Mouse (Mus musculus): ENCODE measurements around the gene Erp29.
"Not testable (repeated sequence)": the region's sequence is repeated elsewhere in the genome, so short reads cannot be mapped to it uniquely, and the experiment has no call there.

The Erp29 gene

DNA sequence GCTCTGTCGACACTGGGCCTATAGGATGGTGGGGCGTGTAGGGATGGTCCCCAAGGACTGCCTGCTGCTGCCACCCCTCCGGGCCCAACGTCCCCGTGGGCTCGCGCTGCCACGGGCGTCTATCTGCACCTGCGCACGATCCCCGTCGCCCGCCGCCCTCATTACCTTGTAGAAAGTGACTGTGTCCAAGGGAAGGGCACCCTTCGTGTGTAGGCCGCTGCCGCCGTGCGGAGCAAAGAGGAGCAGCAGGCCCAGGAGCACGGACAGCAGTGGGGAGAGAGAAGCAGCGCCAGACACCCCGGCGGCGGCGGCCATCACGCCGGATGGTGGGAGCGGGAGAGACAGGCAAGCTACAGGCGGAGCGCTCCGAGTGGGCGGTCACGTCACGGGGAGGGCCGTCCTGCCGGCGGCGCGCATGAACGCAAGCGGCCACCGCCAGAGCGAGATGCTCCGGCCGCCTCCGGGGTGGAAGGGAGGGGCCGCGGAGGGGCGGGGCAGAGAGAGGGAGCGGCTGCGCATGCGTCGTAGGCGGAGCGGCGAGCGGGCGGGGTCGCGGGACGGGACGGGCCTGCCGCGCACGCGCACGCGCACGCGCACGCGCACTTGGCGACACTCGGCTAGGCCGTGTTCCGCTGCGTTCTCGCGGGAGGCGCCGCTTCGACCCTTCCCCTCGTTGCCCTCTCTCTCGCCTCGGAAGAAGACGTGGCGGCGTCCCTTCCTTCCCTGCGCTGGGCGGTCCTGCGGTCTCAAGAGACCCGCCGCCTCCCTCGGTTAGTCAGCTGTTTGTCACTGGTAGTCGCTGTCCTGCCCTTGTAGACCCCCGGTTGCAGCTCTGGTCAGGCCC lies at the start of gene Erp29:
Gene Erp29, minus strand, starts transcription at position 481 of the 844 bp plus-strand sequence.
- peak; percentile 99 for DNase-seq (ENCODE audit: low spot score)

DNA sequence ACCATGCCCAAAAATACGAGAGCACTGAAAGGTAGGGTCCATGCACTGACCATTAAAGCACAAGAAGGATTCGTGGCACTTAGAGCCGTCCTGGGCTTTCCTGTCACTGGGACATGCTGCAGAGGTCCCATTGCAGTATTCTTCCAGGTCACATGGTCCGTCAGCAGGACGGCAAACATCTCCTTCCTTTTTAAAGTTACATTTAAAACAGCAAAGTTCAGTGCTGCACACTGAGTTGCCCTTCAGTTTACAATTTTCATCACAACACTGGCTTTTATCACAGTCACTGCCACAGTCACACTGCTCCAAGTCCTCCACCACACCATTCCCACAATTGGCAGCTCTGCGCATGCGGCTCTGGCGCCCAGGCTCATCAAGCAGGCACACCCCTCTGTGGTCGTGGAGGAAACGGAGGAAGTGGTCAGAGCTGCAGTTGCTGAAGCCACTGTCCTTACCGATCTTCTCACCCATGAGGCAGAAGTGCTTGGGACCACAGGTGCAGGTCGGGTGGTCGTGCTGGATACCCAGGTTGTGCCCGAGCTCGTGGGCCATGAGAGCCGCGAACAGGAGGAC lies 49.2 kb upstream of the Erp29 start:
- DNase-seq (ENCODE audit: low spot score) = not testable (repeated sequence)

DNA sequence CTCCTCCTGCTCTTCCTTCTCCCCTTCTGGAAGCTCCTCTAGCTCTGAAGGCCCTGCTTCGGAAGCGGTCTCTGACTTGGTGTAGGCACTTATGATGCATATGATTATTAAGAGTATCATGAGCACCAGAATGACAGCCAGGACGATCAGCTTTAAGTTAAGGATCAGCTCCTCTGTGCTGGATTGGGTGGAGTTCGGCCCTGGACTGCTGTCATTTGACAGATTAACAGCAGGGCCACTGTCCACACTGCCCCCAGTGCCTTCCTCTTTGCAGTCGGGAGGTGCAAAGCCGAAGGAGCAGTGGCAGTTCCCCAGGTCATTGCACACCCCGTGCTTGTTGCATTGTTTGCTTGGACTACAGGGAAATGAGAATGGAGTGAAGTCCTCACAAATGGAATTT lies 48.4 kb upstream of the Erp29 start:
- no peak for DNase-seq (ENCODE audit: low spot score)

DNA sequence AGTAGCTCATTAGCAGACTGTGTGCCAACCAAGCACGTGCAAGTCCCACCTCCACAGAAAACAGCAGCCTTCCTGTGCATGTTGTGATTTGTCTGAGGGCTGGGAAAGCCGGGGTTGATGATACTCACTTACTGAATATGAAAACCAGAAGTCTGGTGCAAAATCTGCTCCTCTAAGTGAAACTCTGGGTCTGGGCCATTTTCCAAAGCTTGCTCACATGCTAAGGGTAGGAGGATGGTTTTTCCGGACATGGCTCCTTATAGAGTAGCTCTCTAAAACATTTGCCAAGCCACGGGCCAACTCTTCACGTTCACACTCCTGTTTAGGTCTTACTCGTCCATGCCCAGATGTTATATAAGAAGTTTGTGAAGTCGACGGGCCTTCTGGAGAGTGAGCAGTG lies 41.0 kb upstream of the Erp29 start:
- DNase-seq (ENCODE audit: low spot score) = no peak

DNA sequence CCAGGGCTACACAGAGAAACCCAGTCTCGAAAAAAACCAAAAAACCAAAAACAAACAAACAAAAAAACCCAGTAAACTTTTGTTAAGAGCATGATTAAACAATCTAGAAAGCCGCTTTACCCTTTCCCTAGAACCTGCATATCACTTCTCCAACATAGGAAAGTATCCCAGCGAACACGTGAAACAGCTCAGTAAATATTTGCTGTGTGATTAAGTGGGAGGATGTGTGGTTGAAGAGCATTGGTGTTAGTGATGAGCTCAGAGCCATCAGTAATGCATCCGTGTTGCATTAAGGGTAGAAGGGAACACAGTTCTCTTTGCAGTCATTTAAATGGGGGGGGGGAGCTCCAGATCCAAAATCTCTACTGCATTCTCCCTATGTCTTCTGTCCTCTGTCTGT lies 32.5 kb upstream of the Erp29 start:
- no peak for DNase-seq (ENCODE audit: low spot score)

DNA sequence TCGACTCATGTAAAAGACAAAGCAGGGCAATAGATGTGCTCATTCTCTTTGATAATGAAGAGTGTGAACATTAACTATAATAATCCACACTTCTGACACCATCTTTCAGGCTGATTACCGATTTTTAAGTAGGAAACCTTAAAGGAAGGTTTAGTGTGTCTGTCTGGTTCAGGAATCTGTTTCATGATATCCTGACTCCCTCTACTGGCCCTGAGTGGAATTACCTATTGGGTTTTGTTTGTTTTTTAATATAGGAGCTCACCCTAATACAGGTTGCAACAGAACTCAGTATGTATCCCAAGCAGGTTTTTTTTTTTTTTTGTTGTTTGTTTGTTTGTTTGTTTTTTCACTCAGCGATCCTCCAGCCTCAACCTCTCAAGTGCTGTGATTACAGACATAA lies 25.4 kb upstream of the Erp29 start:
- no peak for DNase-seq (ENCODE audit: low spot score)

DNA sequence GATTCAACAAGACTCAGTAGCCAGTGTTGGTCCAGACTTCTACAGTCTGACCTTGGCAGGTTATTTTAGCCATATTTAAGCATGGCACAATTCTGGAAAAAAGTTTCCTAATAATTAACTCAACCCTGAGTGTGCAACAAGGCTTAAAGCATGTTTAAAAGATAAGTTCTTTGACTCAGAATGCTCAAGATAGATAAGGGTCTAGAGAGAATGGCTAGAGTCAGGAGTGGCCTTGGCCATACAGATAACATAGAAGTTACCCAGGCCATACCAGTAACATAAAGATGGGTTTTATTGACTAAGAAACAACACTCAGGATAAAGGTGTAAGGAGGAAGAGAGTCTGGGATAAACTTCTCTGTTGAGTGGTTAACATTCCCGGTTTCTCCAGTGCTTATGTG lies 23.7 kb upstream of the Erp29 start:
- DNase-seq (ENCODE audit: low spot score) = no peak

DNA sequence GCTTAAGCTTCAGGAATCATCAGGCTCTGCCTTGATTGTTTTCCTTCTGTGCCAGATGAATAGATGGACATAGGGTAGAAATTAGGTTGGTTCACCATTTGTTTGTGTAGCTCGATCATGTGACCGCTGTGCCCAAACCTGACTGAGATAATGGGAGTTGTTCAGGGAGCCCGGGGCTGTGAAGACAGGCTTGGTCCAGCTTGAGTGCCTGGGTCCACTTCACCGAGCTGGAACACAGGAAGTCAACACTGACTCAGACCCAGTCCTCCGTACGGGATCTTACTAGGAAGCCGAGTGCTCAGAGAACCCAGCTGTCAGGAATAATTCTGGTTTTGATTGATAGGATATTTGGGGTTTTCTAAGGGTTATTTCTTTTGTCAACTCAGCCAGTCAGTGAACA lies 22.3 kb upstream of the Erp29 start:
- DNase-seq (ENCODE audit: low spot score) = no peak

DNA sequence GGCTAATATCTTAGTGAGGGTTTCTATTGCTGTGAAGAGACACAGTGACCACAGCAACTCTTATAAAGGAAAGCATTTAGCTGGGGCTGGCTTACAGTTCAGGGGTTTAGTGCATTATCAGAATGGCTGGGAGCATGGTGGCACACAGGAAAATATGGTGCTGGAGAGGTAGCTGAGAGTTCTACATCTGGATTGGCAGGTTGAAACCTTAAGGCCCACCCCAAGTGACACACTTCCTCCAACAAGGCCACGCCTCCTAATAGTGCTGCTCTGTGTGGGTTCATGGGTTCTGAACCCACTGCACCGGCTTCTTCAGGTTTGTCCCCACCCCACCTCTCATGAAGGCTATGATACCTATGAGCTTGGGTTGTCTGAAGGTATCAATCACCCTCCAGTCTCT lies 20.1 kb upstream of the Erp29 start:
- no peak for DNase-seq (ENCODE audit: low spot score)

DNA sequence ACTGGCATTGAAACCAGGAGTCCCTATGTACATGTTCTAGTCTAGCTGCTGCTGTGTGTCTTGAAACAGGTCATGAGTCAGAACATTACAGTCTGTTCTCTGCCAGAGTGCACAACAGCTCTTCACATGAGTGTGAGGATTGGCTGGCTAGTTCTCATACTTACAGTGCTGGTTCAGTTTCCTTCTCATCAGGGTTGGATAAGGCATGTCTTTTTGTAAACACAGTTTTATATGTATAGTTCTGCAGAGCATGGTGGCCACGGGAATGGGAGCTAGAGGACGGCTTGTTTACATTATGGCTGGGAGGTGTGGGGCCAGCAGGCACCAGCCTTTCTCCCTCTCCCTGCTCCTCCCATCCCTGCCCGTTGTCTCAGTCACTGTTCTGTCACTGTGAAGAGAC lies 17.3 kb upstream of the Erp29 start:
- no peak for DNase-seq (ENCODE audit: low spot score)

DNA sequence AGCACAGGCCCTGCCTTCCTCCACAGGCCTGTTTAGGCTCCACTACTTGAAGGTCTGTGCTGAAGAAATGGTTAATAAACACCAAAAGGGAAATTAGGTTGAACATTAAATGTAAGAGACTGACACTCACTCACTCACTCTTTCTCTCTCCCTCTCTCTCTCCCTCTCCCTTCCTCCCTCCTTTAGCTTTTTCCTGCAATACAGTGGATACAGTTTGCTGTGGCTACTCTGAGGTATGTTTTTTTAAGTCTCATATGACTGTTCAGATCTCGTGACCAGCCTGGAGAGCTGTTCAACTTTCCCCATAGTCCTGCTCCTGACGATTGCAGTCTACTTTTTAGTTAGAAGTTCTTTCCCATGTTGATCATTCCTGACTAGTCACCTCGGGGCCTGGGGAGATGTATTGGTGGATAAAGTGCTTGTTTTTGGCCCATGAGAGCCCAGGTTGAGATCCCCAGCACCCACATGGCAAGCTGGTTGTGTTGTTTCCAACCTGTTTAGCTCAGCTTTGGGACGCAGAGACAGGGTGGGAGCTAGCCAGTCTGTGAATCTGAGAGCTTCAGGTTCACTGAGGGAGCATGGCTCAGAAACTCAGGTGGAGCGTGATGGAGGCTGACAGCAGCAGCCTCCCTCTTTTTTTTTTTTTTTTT lies 11.4 kb upstream of the Erp29 start:
- no peak for DNase-seq (ENCODE audit: low spot score)

- no peak for DNase-seq (ENCODE audit: low spot score)
Observed at GRCm38 (mm10) chr5:121462967-121463366, 10.7 kb upstream of the Erp29 start.

DNA sequence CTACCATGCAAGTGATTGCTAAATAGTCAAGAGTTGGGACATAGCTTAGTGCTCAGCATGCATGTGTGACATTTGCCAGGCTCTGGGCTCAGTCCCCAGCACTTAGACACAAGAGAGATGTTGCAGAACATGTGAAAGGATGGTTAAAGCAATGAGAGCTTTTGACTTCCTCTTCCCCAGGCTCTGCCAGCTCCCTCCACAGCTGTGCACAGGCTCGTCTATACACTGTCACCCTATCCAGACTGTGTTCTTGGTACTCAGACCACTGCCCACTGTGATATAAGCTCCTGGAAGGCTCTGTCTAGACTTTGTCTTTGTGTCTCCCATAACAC lies 9.8 kb upstream of the Erp29 start:
- no peak for DNase-seq (ENCODE audit: low spot score)

GRCm38 (mm10) chr5:121461339-121462170 lies 9.2 kb upstream of the Erp29 start:
- no peak for DNase-seq (ENCODE audit: low spot score)

DNA sequence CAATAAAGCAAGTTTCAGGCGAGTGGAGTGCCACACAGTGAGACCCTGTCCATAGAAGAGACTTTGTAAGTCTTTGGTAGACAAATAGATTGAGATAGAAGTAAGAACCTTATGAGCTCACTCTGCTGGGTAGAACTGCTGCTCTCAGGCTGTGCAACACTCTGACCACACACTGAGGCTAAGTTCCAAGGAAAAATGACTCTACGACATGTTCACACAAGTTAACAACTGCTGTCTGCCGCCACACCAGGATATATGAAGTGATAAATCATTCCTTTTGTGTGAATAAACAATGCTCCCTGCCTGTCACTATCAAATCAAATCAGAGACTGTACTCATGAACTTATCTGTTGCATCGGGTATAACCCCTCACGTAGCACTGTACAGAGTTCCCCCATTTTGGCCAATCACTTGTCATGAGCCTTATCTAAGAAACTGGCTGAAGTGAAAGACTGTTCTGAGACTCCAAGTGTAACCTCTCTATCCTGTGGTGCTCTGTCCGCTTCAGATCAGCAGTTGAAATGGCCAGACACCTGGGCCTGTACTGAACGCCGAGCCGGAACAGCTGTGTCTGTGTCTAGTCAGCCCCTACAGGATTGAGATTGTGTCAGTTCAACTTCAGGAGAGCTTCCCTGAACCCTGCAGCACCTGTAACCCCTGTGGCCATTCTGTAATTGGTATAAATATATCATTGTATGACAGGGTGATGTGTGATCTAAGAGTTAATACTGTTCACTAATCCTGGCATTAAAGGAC lies 3.4 kb upstream of the Erp29 start:
- DNase-seq (ENCODE audit: low spot score) = no peak

- DNase-seq (ENCODE audit: low spot score) = no peak
Observed at GRCm38 (mm10) chr5:121454503-121454782, 2.1 kb upstream of the Erp29 start.

GRCm38 (mm10) chr5:121453743-121454502 lies 1.6 kb upstream of the Erp29 start:
- DNase-seq (ENCODE audit: low spot score) = no peak

GRCm38 (mm10) chr5:121452906-121453305 lies 600 bp upstream of the Erp29 start:
- DNase-seq (ENCODE audit: low spot score) = no peak

DNA sequence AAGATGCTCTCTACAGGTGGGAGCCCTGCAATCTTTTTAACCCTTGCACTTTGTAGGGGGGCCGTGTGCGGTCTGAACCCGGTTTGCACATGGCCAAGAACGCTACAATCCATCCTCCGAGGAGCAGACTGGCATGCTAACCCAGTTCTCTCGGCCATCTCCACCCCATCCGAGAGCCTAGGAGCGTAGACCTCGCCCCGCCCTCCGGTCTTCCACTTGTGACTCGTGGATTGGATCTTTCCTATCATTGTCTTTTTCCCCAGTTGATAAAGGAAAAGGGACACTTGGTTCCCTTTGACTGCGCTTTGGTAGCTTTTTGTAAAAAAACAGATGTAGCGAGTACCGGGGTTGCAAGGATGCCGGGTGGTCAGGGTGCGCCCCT lies 671 bp downstream of the Erp29 start, which contains the start of gene Tmem116:
Gene Tmem116, plus strand, starts transcription at position 250 of the 382 bp plus-strand sequence.
- DNase-seq (ENCODE audit: low spot score) = peak; percentile 69

GRCm38 (mm10) chr5:121451203-121451602 lies 1.1 kb downstream of the Erp29 start:
- DNase-seq (ENCODE audit: low spot score) = no peak

DNA sequence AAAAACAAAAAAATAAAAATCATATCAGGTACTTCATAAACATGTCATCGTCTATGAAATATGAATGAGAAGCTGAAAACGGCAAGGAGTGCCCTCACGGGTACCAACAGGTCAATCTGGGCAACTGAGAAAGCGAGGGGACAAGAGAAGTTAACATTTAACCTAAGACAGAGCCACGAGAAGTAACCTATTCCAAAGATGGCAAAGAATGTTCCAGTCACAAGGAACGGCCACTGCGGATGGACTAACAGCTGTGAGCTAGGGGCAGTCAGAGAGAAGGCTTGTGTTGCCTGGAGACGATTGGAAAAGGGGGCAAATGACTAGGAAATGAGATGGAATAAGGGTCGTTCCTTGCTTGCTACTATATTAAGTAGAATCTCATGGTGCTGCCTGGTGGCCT lies 1.8 kb downstream of the Erp29 start:
- DNase-seq (ENCODE audit: low spot score) = no peak

Data from testis, postnatal 10 days (tissue).